Mouse (Mus musculus): ENCODE data around the gene Noxa1. TPM values are rescaled to one million over a fixed set of nuclear protein-coding genes. Genes with fewer than 3 reads are reported as not detected.

Gene Noxa1
- polyA plus RNA-seq, 1 experiment from 2014 or later: not detected

- 84% methylated on average over 21 of the region's 21 CpGs for WGBS
- peak overlapping the region; percentile 68 for H3K4me2 ChIP-seq (ENCODE audit: low read length)
- ATAC-seq: no peak
- no peaks in the 10 kb centered on the region for H3K27me3 ChIP-seq (replicated peaks; ENCODE audit: control insufficient read depth, insufficient read depth, low read length)
- H3K4me3 ChIP-seq (ENCODE audit: low read length): peak overlapping the region; percentile 84
- peak overlapping the region; percentile 12; the same call in 1 of the 2 replicates for H3K27ac ChIP-seq (ENCODE audit: low read depth, low read length)
- peak overlapping the region; percentile 94 for H3K9ac ChIP-seq (ENCODE audit: low read depth, low read length)
- peaks cover 28% of the 10 kb centered on the region for H3K36me3 ChIP-seq (ENCODE audit: control insufficient read depth, insufficient read depth, low read length)
- peaks cover 14% of the 10 kb centered on the region for H3K4me1 ChIP-seq (ENCODE audit: control insufficient read depth, insufficient read depth, low read depth, low read length)
- no peaks in the 10 kb centered on the region for H3K9me3 ChIP-seq (ENCODE audit: control insufficient read depth, low read length)
Observed at GRCm38 (mm10) chr2:25055409-25056155, 39.4 kb downstream of the Noxa1 start.

GRCm38 (mm10) chr2:25055068-25055405 lies 39.9 kb downstream of the Noxa1 start:
- WGBS: 33% methylated on average over 2 of the region's 2 CpGs
- Histone ChIP-seq H3K9ac (ENCODE audit: low read depth, low read length) (peak overlapping the region; percentile 94), H3K4me1 (ENCODE audit: control insufficient read depth, insufficient read depth, low read depth, low read length) (peaks cover 14% of the 10 kb centered on the region), H3K36me3 (ENCODE audit: control insufficient read depth, insufficient read depth, low read length) (peaks cover 22% of the 10 kb centered on the region), H3K9me3 (ENCODE audit: control insufficient read depth, low read length) (no peaks in the 10 kb centered on the region), H3K4me3 (ENCODE audit: low read length) (peak overlapping the region; percentile 84), H3K27me3 (replicated peaks; ENCODE audit: control insufficient read depth, insufficient read depth, low read length) (no peaks in the 10 kb centered on the region), H3K27ac (ENCODE audit: low read depth, low read length) (no peak overlapping the region), H3K4me2 (ENCODE audit: low read length) (peak overlapping the region; percentile 68)
- ATAC-seq: peak; percentile 31

- H3K9ac ChIP-seq (ENCODE audit: low read depth, low read length): peak within 1 kb of the TSS; percentile 94
- H3K4me3 ChIP-seq (ENCODE audit: low read length): peak within 1 kb of the TSS; percentile 84
- H3K4me1 ChIP-seq (ENCODE audit: control insufficient read depth, insufficient read depth, low read depth, low read length): peaks cover 14% of the 10 kb centered on the region
- no peaks in the 10 kb centered on the region for H3K9me3 ChIP-seq (ENCODE audit: control insufficient read depth, low read length)
- no peaks in the 10 kb centered on the region for H3K27me3 ChIP-seq (replicated peaks; ENCODE audit: control insufficient read depth, insufficient read depth, low read length)
- ATAC-seq: peak; percentile 86
- H3K4me2 ChIP-seq (ENCODE audit: low read length): peak within 1 kb of the TSS; percentile 68
- H3K27ac ChIP-seq (ENCODE audit: low read depth, low read length): peak within 1 kb of the TSS; percentile 70
- WGBS: 6% methylated on average over 47 of the region's 47 CpGs
- peaks cover 17% of the 10 kb centered on the region for H3K36me3 ChIP-seq (ENCODE audit: control insufficient read depth, insufficient read depth, low read length)
Observed at GRCm38 (mm10) chr2:25054221-25055067, 40.5 kb downstream of the Noxa1 start, which contains the start of gene Nsmf. Gene Nsmf, plus strand, starts transcription at chr2:25054355.

- 92% methylated on average over 6 of the region's 6 CpGs for WGBS
- Histone ChIP-seq H3K27ac (ENCODE audit: low read depth, low read length) (no peak overlapping the region), H3K4me3 (ENCODE audit: low read length) (no peak overlapping the region), H3K9ac (ENCODE audit: low read depth, low read length) (no peak overlapping the region), H3K36me3 (ENCODE audit: control insufficient read depth, insufficient read depth, low read length) (peaks cover 7% of the 10 kb centered on the region; the same call in 1 of the 2 replicates), H3K9me3 (ENCODE audit: control insufficient read depth, low read length) (no peaks in the 10 kb centered on the region), H3K4me2 (ENCODE audit: low read length) (no peak overlapping the region), H3K27me3 (replicated peaks; ENCODE audit: control insufficient read depth, insufficient read depth, low read length) (no peaks in the 10 kb centered on the region), H3K4me1 (ENCODE audit: control insufficient read depth, insufficient read depth, low read depth, low read length) (peaks cover 14% of the 10 kb centered on the region)
- ATAC-seq: no peak
Observed at GRCm38 (mm10) chr2:25053101-25053500, 41.8 kb downstream of the Noxa1 start.

GRCm38 (mm10) chr2:25051450-25051849 lies 43.5 kb downstream of the Noxa1 start:
- Histone ChIP-seq H3K4me1 (ENCODE audit: control insufficient read depth, insufficient read depth, low read depth, low read length) (peaks cover 14% of the 10 kb centered on the region), H3K27ac (ENCODE audit: low read depth, low read length) (no peak overlapping the region), H3K27me3 (replicated peaks; ENCODE audit: control insufficient read depth, insufficient read depth, low read length) (no peaks in the 10 kb centered on the region), H3K36me3 (ENCODE audit: control insufficient read depth, insufficient read depth, low read length) (peaks cover 3% of the 10 kb centered on the region; the same call in 1 of the 2 replicates), H3K4me3 (ENCODE audit: low read length) (no peak overlapping the region), H3K9ac (ENCODE audit: low read depth, low read length) (no peak overlapping the region), H3K4me2 (ENCODE audit: low read length) (no peak overlapping the region), H3K9me3 (ENCODE audit: control insufficient read depth, low read length) (no peaks in the 10 kb centered on the region)
- WGBS: 81% methylated on average over 8 of the region's 8 CpGs
- ATAC-seq: no peak

GRCm38 (mm10) chr2:25050921-25051320 lies 44.0 kb downstream of the Noxa1 start:
- H3K27me3 ChIP-seq (replicated peaks; ENCODE audit: control insufficient read depth, insufficient read depth, low read length): no peaks in the 10 kb centered on the region
- ATAC-seq: 0 out of 2 replicates have a peak, but pooled peaks have one; percentile 16
- H3K4me1 ChIP-seq (ENCODE audit: control insufficient read depth, insufficient read depth, low read depth, low read length): peaks cover 13% of the 10 kb centered on the region
- H3K9me3 ChIP-seq (ENCODE audit: control insufficient read depth, low read length): no peaks in the 10 kb centered on the region
- no peak overlapping the region for H3K4me2 ChIP-seq (ENCODE audit: low read length)
- H3K27ac ChIP-seq (ENCODE audit: low read depth, low read length): no peak overlapping the region
- H3K4me3 ChIP-seq (ENCODE audit: low read length): no peak overlapping the region
- 75% methylated on average over 7 of the region's 7 CpGs for WGBS
- H3K36me3 ChIP-seq (ENCODE audit: control insufficient read depth, insufficient read depth, low read length): no peaks in the 10 kb centered on the region
- no peak overlapping the region for H3K9ac ChIP-seq (ENCODE audit: low read depth, low read length)

- no peak for ATAC-seq
- Histone ChIP-seq H3K4me3 (ENCODE audit: low read length) (no peak overlapping the region), H3K9ac (ENCODE audit: low read depth, low read length) (no peak overlapping the region), H3K4me1 (ENCODE audit: control insufficient read depth, insufficient read depth, low read depth, low read length) (no peaks in the 10 kb centered on the region), H3K27me3 (replicated peaks; ENCODE audit: control insufficient read depth, insufficient read depth, low read length) (no peaks in the 10 kb centered on the region), H3K27ac (ENCODE audit: low read depth, low read length) (no peak overlapping the region), H3K4me2 (ENCODE audit: low read length) (no peak overlapping the region), H3K36me3 (ENCODE audit: control insufficient read depth, insufficient read depth, low read length) (no peaks in the 10 kb centered on the region), H3K9me3 (ENCODE audit: control insufficient read depth, low read length) (no peaks in the 10 kb centered on the region)
- 85% methylated on average over 5 of the region's 5 CpGs for WGBS
Observed at GRCm38 (mm10) chr2:25040089-25040488, 54.9 kb downstream of the Noxa1 start.

All from hindbrain, embryonic 16.5 days (tissue).